ENCODE assay signal across 11 mouse cellular contexts in the genomic region with DNA sequence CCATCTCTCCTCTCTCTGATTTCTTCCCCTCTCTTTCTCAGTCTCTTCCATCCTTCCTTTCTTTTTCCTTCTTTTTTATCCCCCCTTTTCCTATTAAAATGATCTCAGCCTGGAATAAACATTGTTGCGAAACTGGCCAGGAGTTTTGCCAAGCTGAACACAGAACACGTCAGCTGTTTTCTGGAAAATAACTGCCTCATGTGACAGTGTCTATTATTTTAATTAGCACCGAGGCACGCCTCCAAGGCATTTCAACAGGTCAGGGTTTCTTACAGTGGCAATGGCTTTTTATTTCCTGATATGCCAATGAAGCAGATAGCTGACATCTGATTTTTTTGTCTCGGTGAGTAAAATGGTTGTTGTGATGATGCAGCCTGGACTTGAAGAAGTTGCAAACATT. TPM values are rescaled to one million over a fixed set of nuclear protein-coding genes. Genes with fewer than 3 reads are reported as not detected.
A peak's percentile ranks its signal among the peaks of the same experiment; 100 is the strongest.
DNase-seq lines count a peak whose midpoint lies in the region; ATAC-seq and TF ChIP-seq lines count a peak whose summit lies in the region.
"Had no signal": no experiment of that assay in that cellular context is flagged by ENCODE, and none has a peak within 500 bp of the region (broad histone marks: within the 10 kb centered on the region; RNA-seq: fewer than 3 reads in every experiment).

No protein-coding gene starts in this region.

- TF ChIP-seq EP300 in lung, postnatal 0 days (IDR thresholded peaks at IDR 0.05) = peak; percentile 23; the same call in 1 of the 2 replicates

- no peaks in the 10 kb centered on the region for H3K36me3 ChIP-seq in heart, embryonic 10.5 days
- H3K36me3 ChIP-seq in lung, postnatal 0 days (ENCODE audit: insufficient read depth, low read length) = no peaks in the 10 kb centered on the region
- H3K36me3 ChIP-seq in midbrain, postnatal 0 days (ENCODE audit: insufficient read depth, low read length) = no peaks in the 10 kb centered on the region

- H3K4me1 ChIP-seq in heart, embryonic 10.5 days = peaks cover 25% of the 10 kb centered on the region
- H3K4me1 ChIP-seq in lung, postnatal 0 days (ENCODE audit: insufficient read depth, low read depth, low read length) = no peaks in the 10 kb centered on the region
- H3K4me1 ChIP-seq in midbrain, postnatal 0 days (ENCODE audit: insufficient read depth, low read length) = no peaks in the 10 kb centered on the region

- no peaks in the 10 kb centered on the region for H3K27me3 ChIP-seq in heart, embryonic 10.5 days (ENCODE audit: insufficient read depth, poor library complexity, severe bottlenecking)
- no peaks in the 10 kb centered on the region for H3K27me3 ChIP-seq in lung, postnatal 0 days (replicated peaks; ENCODE audit: insufficient read depth, low read length)
- no peaks in the 10 kb centered on the region for H3K27me3 ChIP-seq in midbrain, postnatal 0 days (ENCODE audit: insufficient read depth, low read length)

- WGBS in heart, embryonic 10.5 days = 80% methylated on average over 5 of the region's 5 CpGs
- 46% methylated on average over 5 of the region's 5 CpGs for WGBS in lung, postnatal 0 days
- 76% methylated on average over 5 of the region's 5 CpGs for WGBS in midbrain, postnatal 0 days

- no peak overlapping the region for H3K27ac ChIP-seq in heart, embryonic 10.5 days
- 0 out of 2 replicates have a peak overlapping the region, but pooled peaks have one; percentile 10 for H3K27ac ChIP-seq in lung, postnatal 0 days (ENCODE audit: low read length)
- no peak overlapping the region for H3K27ac ChIP-seq in midbrain, postnatal 0 days (ENCODE audit: low read depth, low read length)

- no peak for TF ChIP-seq CTCF in lung, postnatal 0 days (IDR thresholded peaks at IDR 0.05)
- TF ChIP-seq CTCF in midbrain, postnatal 0 days (IDR thresholded peaks at IDR 0.05) = no peak

- no peak overlapping the region for H3K4me2 ChIP-seq in lung, postnatal 0 days (replicated peaks; ENCODE audit: low read depth, low read length)
- no peak overlapping the region for H3K4me2 ChIP-seq in midbrain, postnatal 0 days (ENCODE audit: low read depth, low read length, poor library complexity, severe bottlenecking)
- H3K4me2 ChIP-seq: liver, embryonic 11.5 days had no signal

- H3K4me3 ChIP-seq in heart, embryonic 10.5 days = no peak overlapping the region
- no peak overlapping the region for H3K4me3 ChIP-seq in lung, postnatal 0 days (ENCODE audit: low read depth, low read length)
- no peak overlapping the region for H3K4me3 ChIP-seq in midbrain, postnatal 0 days (ENCODE audit: low read depth, low read length)

- no peaks in the 10 kb centered on the region for H3K9me3 ChIP-seq in heart, embryonic 10.5 days
- no peaks in the 10 kb centered on the region for H3K9me3 ChIP-seq in lung, postnatal 0 days (ENCODE audit: low read length)
- H3K9me3 ChIP-seq in midbrain, postnatal 0 days (ENCODE audit: low read length) = no peaks in the 10 kb centered on the region

- DNase-seq in heart, adult 18-20 months = peak; percentile 81 to 89
- DNase-seq in heart, embryonic 10.5 days (ENCODE audit: low spot score) = no peak
- peak; percentile 94 for DNase-seq in adipocyte (ENCODE audit: low spot score)
- DNase-seq in heart, adult 8-10 months (ENCODE audit: low spot score) = peak; percentile 77
- DNase-seq in lung, postnatal 0 days (ENCODE audit: low spot score) = peak; percentile 70
- no peak for DNase-seq in midbrain, postnatal 0 days (ENCODE audit: low spot score)
- no peak for DNase-seq in right cerebral cortex, adult 2 months (ENCODE audit: low spot score in 2 of 2)

- no peak overlapping the region for H3K9ac ChIP-seq in lung, postnatal 0 days (replicated peaks; ENCODE audit: low read depth)
- H3K9ac ChIP-seq in midbrain, postnatal 0 days (replicated peaks; ENCODE audit: low read length, poor library complexity, severe bottlenecking) = no peak overlapping the region

- no peak for ATAC-seq in lung, postnatal 0 days
- no peak for ATAC-seq in midbrain, postnatal 0 days (ENCODE audit: low FRiP score)
- ATAC-seq in erythroid progenitor cell, adult 5-6 weeks (replicated peaks; ENCODE audit: low FRiP score, poor library complexity, severe bottlenecking) = no peak
- ATAC-seq: activated CD4-positive, CD25-positive, alpha-beta regulatory T cell, adult 4 months; CD4-positive, CD25-positive, alpha-beta regulatory T cell, adult 4 months had no signal

RNA-seq across cellular contexts. Expression of a gene that starts 38.2 kb away (rescaled TPM):
- total RNA-seq in heart, adult 18-20 months (2021) = 10 to 100 TPM; 30.7 to 33.0 TPM
- polyA plus RNA-seq in heart, embryonic 10.5 days (2016; fragmentation: Nextera tagmentation; extraction: Ambion mirVana) = 13.2 and 16.0 TPM in 2 replicates
- total RNA-seq in heart, adult 8-10 months (2022) = 10 to 100 TPM; 30.5 to 35.1 (median 32.8) TPM
- polyA plus RNA-seq in lung, postnatal 0 days (2015; fragmentation: Nextera tagmentation; extraction: Ambion mirVana) = 35.9 and 40.5 TPM in 2 replicates
- 26.2 and 27.0 TPM in 2 replicates for total RNA-seq in midbrain, postnatal 0 days (2014; rRNA removed)
- 4.1 and 4.2 TPM in 2 replicates for polyA plus RNA-seq in midbrain, postnatal 0 days (2015; fragmentation: Nextera tagmentation; extraction: Ambion mirVana)
- total RNA-seq in erythroid progenitor cell, adult 5-6 weeks (2015; ENCODE audit: low replicate concordance) = 6.5 and 21.4 TPM in 2 replicates
- total RNA-seq in erythroid progenitor cell, adult 5-6 weeks (2017; ENCODE audit: low replicate concordance) = 13.4 and 18.6 TPM in 2 replicates

Comparison
In these comparisons a context has a peak if more than half of its experiments do, and no peak if none do; other contexts are left out.
1. DNase-seq: peak in heart, adult 18-20 months (2 of 2), adipocyte (single experiment), heart, adult 8-10 months (single experiment) and lung, postnatal 0 days (single experiment); none in heart, embryonic 10.5 days (single experiment), midbrain, postnatal 0 days (single experiment) and right cerebral cortex, adult 2 months (0 of 2).